Mouse (Mus musculus): ENCODE measurements around the gene Amph. TPM values are rescaled to one million over a fixed set of nuclear protein-coding genes. Genes with fewer than 3 reads are reported as not detected.

Gene Amph
- polyA plus RNA-seq, 1 experiment from 2014 or later, result 1.8 TPM

- H3K36me3 ChIP-seq, result no peaks in the 10 kb centered on the region
- no peak overlapping the region for H3K4me2 ChIP-seq
- H3K27me3 ChIP-seq (replicated peaks), result no peaks in the 10 kb centered on the region
- H3K27ac ChIP-seq, result no peak overlapping the region
- no peak for ATAC-seq (ENCODE audit: insufficient read depth, low FRiP score, low read depth)
- no peak overlapping the region for H3K9ac ChIP-seq
- WGBS, result 76% methylated on average over 6 of the region's 6 CpGs
- H3K4me3 ChIP-seq (replicated peaks), result no peak overlapping the region
- no peaks in the 10 kb centered on the region for H3K9me3 ChIP-seq
- no peaks in the 10 kb centered on the region for H3K4me1 ChIP-seq
These were observed 79.9 kb downstream of the Amph start for GRCm38 (mm10) chr13:19027766-19028350.

- 81% methylated on average over 8 of the region's 8 CpGs for WGBS
- Histone ChIP-seq H3K9ac (no peak overlapping the region), H3K9me3 (no peaks in the 10 kb centered on the region), H3K4me2 (no peak overlapping the region), H3K4me3 (replicated peaks) (no peak overlapping the region), H3K27ac (no peak overlapping the region), H3K36me3 (no peaks in the 10 kb centered on the region), H3K27me3 (replicated peaks) (no peaks in the 10 kb centered on the region), H3K4me1 (no peaks in the 10 kb centered on the region)
- ATAC-seq (ENCODE audit: insufficient read depth, low FRiP score, low read depth), result no peak
These were observed 84.1 kb downstream of the Amph start for GRCm38 (mm10) chr13:19031916-19032688.

- 80% methylated on average over 1 of the region's 1 CpGs for WGBS
- ATAC-seq (ENCODE audit: insufficient read depth, low FRiP score, low read depth), result no peak
- Histone ChIP-seq H3K9ac (no peak overlapping the region), H3K4me2 (no peak overlapping the region), H3K4me3 (replicated peaks) (no peak overlapping the region), H3K4me1 (no peaks in the 10 kb centered on the region), H3K36me3 (no peaks in the 10 kb centered on the region), H3K9me3 (no peaks in the 10 kb centered on the region), H3K27me3 (replicated peaks) (no peaks in the 10 kb centered on the region), H3K27ac (no peak overlapping the region)
These were observed 104.1 kb downstream of the Amph start for GRCm38 (mm10) chr13:19052090-19052489.

GRCm38 (mm10) chr13:19054504-19054903, 106.5 kb downstream of the Amph start:
- no peak overlapping the region for H3K27ac ChIP-seq
- H3K27me3 ChIP-seq (replicated peaks), result no peaks in the 10 kb centered on the region
- no peak overlapping the region for H3K4me3 ChIP-seq (replicated peaks)
- ATAC-seq (ENCODE audit: insufficient read depth, low FRiP score, low read depth), result no peak
- H3K9me3 ChIP-seq, result no peaks in the 10 kb centered on the region
- no peaks in the 10 kb centered on the region for H3K4me1 ChIP-seq
- H3K9ac ChIP-seq, result no peak overlapping the region
- 47% methylated on average over 2 of the region's 2 CpGs for WGBS
- no peaks in the 10 kb centered on the region for H3K36me3 ChIP-seq
- no peak overlapping the region for H3K4me2 ChIP-seq

GRCm38 (mm10) chr13:19072261-19072660, 124.3 kb downstream of the Amph start:
- ATAC-seq (ENCODE audit: insufficient read depth, low FRiP score, low read depth), result no peak

GRCm38 (mm10) chr13:19077427-19077826, 129.4 kb downstream of the Amph start:
- Histone ChIP-seq H3K36me3 (no peaks in the 10 kb centered on the region), H3K9me3 (no peaks in the 10 kb centered on the region), H3K27me3 (replicated peaks) (no peaks in the 10 kb centered on the region), H3K9ac (no peak overlapping the region), H3K4me2 (no peak overlapping the region), H3K4me3 (replicated peaks) (no peak overlapping the region), H3K4me1 (no peaks in the 10 kb centered on the region), H3K27ac (no peak overlapping the region)
- ATAC-seq (ENCODE audit: insufficient read depth, low FRiP score, low read depth), result no peak
- 88% methylated on average over 2 of the region's 2 CpGs for WGBS

More at GRCm38 (mm10) chr13:19072261-19072660, 124.3 kb downstream of the Amph start:
- Histone ChIP-seq H3K36me3 (no peaks in the 10 kb centered on the region), H3K9ac (no peak overlapping the region), H3K9me3 (no peaks in the 10 kb centered on the region), H3K27me3 (replicated peaks) (no peaks in the 10 kb centered on the region), H3K4me2 (no peak overlapping the region), H3K4me1 (no peaks in the 10 kb centered on the region), H3K27ac (no peak overlapping the region), H3K4me3 (replicated peaks) (no peak overlapping the region)

GRCm38 (mm10) chr13:19081932-19082331, 133.9 kb downstream of the Amph start:
- ATAC-seq (ENCODE audit: insufficient read depth, low FRiP score, low read depth), result no peak

GRCm38 (mm10) chr13:19094571-19094970, 146.6 kb downstream of the Amph start:
- Histone ChIP-seq H3K36me3 (no peaks in the 10 kb centered on the region), H3K9ac (no peak overlapping the region), H3K9me3 (no peaks in the 10 kb centered on the region), H3K4me2 (no peak overlapping the region), H3K27ac (no peak overlapping the region), H3K4me3 (replicated peaks) (no peak overlapping the region), H3K4me1 (no peaks in the 10 kb centered on the region), H3K27me3 (replicated peaks) (no peaks in the 10 kb centered on the region)
- no peak for ATAC-seq (ENCODE audit: insufficient read depth, low FRiP score, low read depth)
- WGBS, result 89% methylated on average over 6 of the region's 6 CpGs

More at GRCm38 (mm10) chr13:19081932-19082331, 133.9 kb downstream of the Amph start:
- Histone ChIP-seq H3K27ac (no peak overlapping the region), H3K27me3 (replicated peaks) (no peaks in the 10 kb centered on the region), H3K4me3 (replicated peaks) (no peak overlapping the region), H3K36me3 (no peaks in the 10 kb centered on the region), H3K9me3 (no peaks in the 10 kb centered on the region), H3K4me1 (no peaks in the 10 kb centered on the region), H3K4me2 (no peak overlapping the region), H3K9ac (no peak overlapping the region)
- WGBS, result 80% methylated on average over 4 of the region's 4 CpGs

GRCm38 (mm10) chr13:19097117-19097516, 149.1 kb downstream of the Amph start:
- Histone ChIP-seq H3K9ac (no peak overlapping the region), H3K9me3 (no peaks in the 10 kb centered on the region), H3K27ac (no peak overlapping the region), H3K36me3 (no peaks in the 10 kb centered on the region), H3K4me1 (no peaks in the 10 kb centered on the region), H3K4me3 (replicated peaks) (no peak overlapping the region), H3K4me2 (no peak overlapping the region), H3K27me3 (replicated peaks) (no peaks in the 10 kb centered on the region)
- ATAC-seq (ENCODE audit: insufficient read depth, low FRiP score, low read depth), result no peak
- WGBS, result 85% methylated on average over 4 of the region's 4 CpGs

GRCm38 (mm10) chr13:19101889-19102402, 153.9 kb downstream of the Amph start:
- 84% methylated on average over 10 of the region's 10 CpGs for WGBS
- Histone ChIP-seq H3K36me3 (no peaks in the 10 kb centered on the region), H3K27ac (no peak overlapping the region), H3K4me2 (no peak overlapping the region), H3K9me3 (no peaks in the 10 kb centered on the region), H3K4me1 (no peaks in the 10 kb centered on the region), H3K27me3 (replicated peaks) (no peaks in the 10 kb centered on the region), H3K4me3 (replicated peaks) (no peak overlapping the region), H3K9ac (no peak overlapping the region)
- no peak for ATAC-seq (ENCODE audit: insufficient read depth, low FRiP score, low read depth)

GRCm38 (mm10) chr13:19106418-19106817, 158.4 kb downstream of the Amph start:
- Histone ChIP-seq H3K9ac (no peak overlapping the region), H3K4me2 (no peak overlapping the region), H3K36me3 (no peaks in the 10 kb centered on the region), H3K27ac (no peak overlapping the region), H3K27me3 (replicated peaks) (no peaks in the 10 kb centered on the region), H3K4me3 (replicated peaks) (no peak overlapping the region), H3K4me1 (no peaks in the 10 kb centered on the region), H3K9me3 (no peaks in the 10 kb centered on the region)
- no peak for ATAC-seq (ENCODE audit: insufficient read depth, low FRiP score, low read depth)
- WGBS, result 43% methylated on average over 5 of the region's 5 CpGs

GRCm38 (mm10) chr13:19109331-19109730, 161.3 kb downstream of the Amph start:
- Histone ChIP-seq H3K9me3 (no peaks in the 10 kb centered on the region), H3K4me3 (replicated peaks) (no peak overlapping the region), H3K4me2 (no peak overlapping the region), H3K36me3 (no peaks in the 10 kb centered on the region), H3K4me1 (no peaks in the 10 kb centered on the region), H3K27me3 (replicated peaks) (no peaks in the 10 kb centered on the region), H3K9ac (no peak overlapping the region), H3K27ac (no peak overlapping the region)
- WGBS, result 52% methylated on average over 3 of the region's 3 CpGs
- ATAC-seq (ENCODE audit: insufficient read depth, low FRiP score, low read depth), result no peak

Data from stomach, embryonic 15.5 days (tissue).